Mouse (Mus musculus) embryonic fibroblast, embryonic 13.5 days (primary cell): Measurements from ENCODE around the gene Tgif2. TPM values are rescaled to one million over a fixed set of nuclear protein-coding genes. Genes with fewer than 3 reads are reported as not detected.

Experiments used
- H3K27ac ChIP-seq: 2 replicates; pipeline ENCODE4 v1.5.1; 2012; ENCODE audit warnings: low read length, control low read depth, inconsistent platforms; ENCODE audit not compliant: insufficient read depth
- H3K4me1 ChIP-seq: 2 replicates; pipeline ENCODE4 v1.6.1; 2011; ENCODE audit warnings: low read length; ENCODE audit not compliant: control insufficient read depth, insufficient read depth
- H3K4me3 ChIP-seq: 2 replicates; pipeline ENCODE4 v1.5.1; 2011; ENCODE audit warnings: mild to moderate bottlenecking, control low read depth, low read length; ENCODE audit not compliant: insufficient read depth
- CTCF ChIP-seq: IDR thresholded peaks from 2 replicates; pipeline ENCODE4 v1.5.1; 2011; ENCODE audit warnings: mild to moderate bottlenecking, control low read depth, low read length, moderate library complexity, borderline replicate concordance; ENCODE audit not compliant: insufficient read depth
- POLR2A ChIP-seq: IDR thresholded peaks from 2 replicates; pipeline ENCODE4 v1.6.1; 2011; ENCODE audit warnings: low read depth, mild to moderate bottlenecking, control low read depth, low read length, moderate library complexity
- polyA plus RNA-seq: library from polyadenylated mRNA; stranded (reverse); fragments of >200 nt; gene quantifications from 2 replicates; pipeline ENCODE4 v1.2.4, GENCODE M21; 2011; ENCODE audit warnings: low read depth; ENCODE audit not compliant: missing spikeins, insufficient read length

The Tgif2 gene
- polyA plus RNA-seq, 1 experiment: 17.0 TPM

GRCm38 (mm10) chr2:156903367-156903766, 63.6 kb downstream of the Tgif2 start:
- Histone ChIP-seq H3K4me1 (no peaks in the 10 kb centered on the region), H3K4me3 (no peak overlapping the region), H3K27ac (no peak overlapping the region)
- TF ChIP-seq CTCF: peak; percentile 15; the same call in 1 of the 2 replicates
- no peak for TF ChIP-seq POLR2A

Other genes starting within 250 kb of the Tgif2 start
- gene Dlgap4, start 226.3 kb upstream of the Tgif2 start, polyA plus RNA-seq: 58.4 and 71.4 TPM in 2 replicates
- gene Myl9, start 64.6 kb upstream of the Tgif2 start, polyA plus RNA-seq: 830 and 1,112 TPM in 2 replicates
- 1.7 and 2.4 TPM in 2 replicates for gene 4930518I15Rik, start 17.9 kb downstream of the Tgif2 start, polyA plus RNA-seq
- 125 and 156 TPM in 2 replicates for gene Rab5if, start 23.1 kb downstream of the Tgif2 start, polyA plus RNA-seq
- not detected in 2 replicates for gene Sla2, start 47.2 kb downstream of the Tgif2 start, polyA plus RNA-seq
- gene Ndrg3, start 152.0 kb downstream of the Tgif2 start, polyA plus RNA-seq: 51.3 and 63.6 TPM in 2 replicates
- gene Dsn1, start 167.1 kb downstream of the Tgif2 start, polyA plus RNA-seq: 16.9 and 26.0 TPM in 2 replicates
- gene Soga1, start 239.2 kb downstream of the Tgif2 start, polyA plus RNA-seq: 20.2 and 21.8 TPM in 2 replicates
- not detected in 2 replicates for gene Tldc2, start 247.0 kb downstream of the Tgif2 start, polyA plus RNA-seq